Mouse (Mus musculus): ENCODE data around the gene Hpn. TPM values are rescaled to one million over a fixed set of nuclear protein-coding genes. Genes with fewer than 3 reads are reported as not detected.

Hpn gene
- polyA plus RNA-seq, 1 experiment = 0.60 TPM

DNA sequence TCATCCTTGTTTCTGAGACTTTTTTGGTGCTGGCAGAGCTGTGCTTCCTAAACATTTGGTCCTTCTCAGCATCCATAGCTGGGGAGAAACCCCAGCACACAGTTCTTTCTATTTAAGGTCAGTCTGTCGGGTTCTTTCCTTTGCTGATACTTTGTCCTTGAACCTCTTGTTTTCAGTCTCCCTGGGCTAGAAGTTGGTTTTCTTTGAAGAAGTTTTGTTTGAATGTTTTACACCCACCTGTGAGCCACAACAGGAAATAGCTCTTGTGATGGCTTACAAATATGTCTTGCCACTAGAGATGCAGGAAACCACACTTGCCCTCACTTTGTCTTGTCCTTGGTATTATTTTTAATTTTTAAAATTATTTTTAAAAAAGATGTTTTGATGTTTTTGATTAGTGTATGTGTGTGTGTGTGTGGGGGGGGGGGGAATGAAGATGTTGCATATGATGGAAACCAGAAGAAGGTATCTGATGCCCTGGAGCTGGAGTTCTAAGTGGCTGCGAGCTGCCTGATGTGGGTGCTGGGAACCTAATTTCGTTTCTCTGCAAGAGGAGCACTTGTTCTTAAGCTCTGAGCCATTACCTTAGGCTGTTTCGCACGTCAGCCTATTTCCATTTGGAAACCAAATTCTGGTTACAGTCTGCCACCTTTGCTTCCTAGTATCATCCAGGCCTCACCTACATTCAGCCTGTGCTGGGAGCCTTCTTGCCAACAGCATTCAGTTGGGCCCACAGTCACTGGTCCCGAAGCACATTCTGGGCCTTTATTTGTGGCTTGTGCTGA, 38.6 kb upstream of the Hpn start:
- Histone ChIP-seq H3K4me3 (ENCODE audit: insufficient read depth, low read length) (no peak overlapping the region), H3K27ac (ENCODE audit: insufficient read depth, low read length) (no peak overlapping the region), H3K4me1 (ENCODE audit: control insufficient read depth, insufficient read depth, low read length) (no peaks in the 10 kb centered on the region)
- TF ChIP-seq POLR2A (IDR thresholded peaks at IDR 0.05; ENCODE audit: low read depth, low read length) (no peak), CTCF (IDR thresholded peaks at IDR 0.05; ENCODE audit: borderline replicate concordance, insufficient read depth, low read length) (no peak)

- TF ChIP-seq POLR2A (IDR thresholded peaks at IDR 0.05; ENCODE audit: low read depth, low read length) (peak; percentile 49; the same call in 1 of the 2 replicates), CTCF (IDR thresholded peaks at IDR 0.05; ENCODE audit: borderline replicate concordance, insufficient read depth, low read length) (no peak)
- H3K4me3 ChIP-seq (ENCODE audit: insufficient read depth, low read length) = peak overlapping the region; percentile 33
- H3K4me1 ChIP-seq (ENCODE audit: control insufficient read depth, insufficient read depth, low read length) = peaks cover 7% of the 10 kb centered on the region; the same call in 1 of the 2 replicates
- peak overlapping the region; percentile 83 for H3K27ac ChIP-seq (ENCODE audit: insufficient read depth, low read length)
Observed at GRCm38 (mm10) chr7:31151301-31152241, 36.5 kb upstream of the Hpn start.

GRCm38 (mm10) chr7:31150566-31151300, 35.6 kb upstream of the Hpn start:
- Histone ChIP-seq H3K4me1 (ENCODE audit: control insufficient read depth, insufficient read depth, low read length) (peaks cover 7% of the 10 kb centered on the region; the same call in 1 of the 2 replicates), H3K4me3 (ENCODE audit: insufficient read depth, low read length) (peak overlapping the region; percentile 86), H3K27ac (ENCODE audit: insufficient read depth, low read length) (peak overlapping the region; percentile 83)
- TF ChIP-seq POLR2A (IDR thresholded peaks at IDR 0.05; ENCODE audit: low read depth, low read length) (peak; percentile 78), CTCF (IDR thresholded peaks at IDR 0.05; ENCODE audit: borderline replicate concordance, insufficient read depth, low read length) (no peak)

GRCm38 (mm10) chr7:31149751-31150565, 34.9 kb upstream of the Hpn start:
- H3K4me1 ChIP-seq (ENCODE audit: control insufficient read depth, insufficient read depth, low read length) = peaks cover 7% of the 10 kb centered on the region; the same call in 1 of the 2 replicates

GRCm38 (mm10) chr7:31149271-31149670, 34.2 kb upstream of the Hpn start:
- TF ChIP-seq CTCF (IDR thresholded peaks at IDR 0.05; ENCODE audit: borderline replicate concordance, insufficient read depth, low read length) (no peak), POLR2A (IDR thresholded peaks at IDR 0.05; ENCODE audit: low read depth, low read length) (no peak)
- Histone ChIP-seq H3K4me1 (ENCODE audit: control insufficient read depth, insufficient read depth, low read length) (peaks cover 7% of the 10 kb centered on the region; the same call in 1 of the 2 replicates), H3K4me3 (ENCODE audit: insufficient read depth, low read length) (peak overlapping the region; percentile 86), H3K27ac (ENCODE audit: insufficient read depth, low read length) (peak overlapping the region; percentile 39)

More at GRCm38 (mm10) chr7:31149751-31150565, 34.9 kb upstream of the Hpn start:
- Histone ChIP-seq H3K4me3 (ENCODE audit: insufficient read depth, low read length) (peak overlapping the region; percentile 86), H3K27ac (ENCODE audit: insufficient read depth, low read length) (peak overlapping the region; percentile 39)
- TF ChIP-seq CTCF (IDR thresholded peaks at IDR 0.05; ENCODE audit: borderline replicate concordance, insufficient read depth, low read length) (no peak), POLR2A (IDR thresholded peaks at IDR 0.05; ENCODE audit: low read depth, low read length) (no peak)

DNA sequence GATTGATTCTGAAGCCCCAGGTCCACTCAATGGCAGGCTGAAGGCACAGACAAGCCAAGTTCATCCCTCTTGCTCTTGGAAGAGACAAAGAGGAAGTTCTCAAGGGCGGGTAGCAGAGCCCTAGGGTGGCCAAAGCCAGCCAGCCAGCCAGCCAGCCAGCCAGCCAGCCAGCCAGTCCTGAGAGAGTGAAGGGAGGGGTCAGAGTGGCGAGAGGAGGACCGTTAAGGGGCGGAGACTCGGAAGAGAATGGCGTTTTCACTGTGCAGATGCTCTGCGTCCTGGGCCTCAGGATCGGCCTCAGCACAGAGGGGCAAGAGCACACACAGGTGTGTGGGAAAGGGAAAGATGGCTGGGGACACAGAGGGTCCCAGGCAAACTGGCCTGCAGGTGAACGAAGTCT, 33.7 kb upstream of the Hpn start:
- peak overlapping the region; percentile 62 for H3K27ac ChIP-seq (ENCODE audit: insufficient read depth, low read length)
- TF ChIP-seq CTCF (IDR thresholded peaks at IDR 0.05; ENCODE audit: borderline replicate concordance, insufficient read depth, low read length) (no peak), POLR2A (IDR thresholded peaks at IDR 0.05; ENCODE audit: low read depth, low read length) (peak; percentile 58; the same call in 1 of the 2 replicates)
- H3K4me3 ChIP-seq (ENCODE audit: insufficient read depth, low read length) = peak overlapping the region; percentile 86
- peaks cover 7% of the 10 kb centered on the region; the same call in 1 of the 2 replicates for H3K4me1 ChIP-seq (ENCODE audit: control insufficient read depth, insufficient read depth, low read length)

GRCm38 (mm10) chr7:31148086-31148485, 33.0 kb upstream of the Hpn start:
- peak overlapping the region; percentile 39 for H3K4me3 ChIP-seq (ENCODE audit: insufficient read depth, low read length)
- H3K27ac ChIP-seq (ENCODE audit: insufficient read depth, low read length) = peak overlapping the region; percentile 62
- peaks cover 7% of the 10 kb centered on the region; the same call in 1 of the 2 replicates for H3K4me1 ChIP-seq (ENCODE audit: control insufficient read depth, insufficient read depth, low read length)
- no peak for TF ChIP-seq CTCF (IDR thresholded peaks at IDR 0.05; ENCODE audit: borderline replicate concordance, insufficient read depth, low read length)

DNA sequence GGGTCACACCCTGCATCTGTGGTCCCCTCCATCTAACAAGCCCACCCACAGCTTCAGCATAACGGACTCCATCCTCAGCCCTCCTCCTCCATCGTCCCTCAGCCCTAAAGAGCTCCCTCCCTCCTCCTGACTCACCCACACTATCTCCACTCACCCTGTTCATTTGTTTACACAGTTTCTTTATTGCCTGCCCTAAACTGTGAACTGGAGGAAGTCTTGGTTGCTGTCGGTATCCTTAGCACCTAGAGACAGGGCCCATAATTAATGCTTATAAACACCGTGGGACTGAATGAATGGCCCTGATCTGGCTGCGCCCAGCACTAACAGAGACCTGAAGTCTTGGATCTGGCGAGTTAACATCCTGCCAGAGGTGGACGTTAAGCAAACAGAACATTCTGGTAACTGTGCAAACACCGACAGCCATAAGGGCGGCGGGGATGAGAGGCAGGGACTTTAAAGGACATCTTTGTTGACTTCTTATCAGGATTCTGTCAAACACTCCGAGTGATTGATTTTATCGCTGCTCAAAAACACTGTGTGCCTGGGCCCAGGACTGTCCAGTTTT, 30.6 kb upstream of the Hpn start:
- no peak overlapping the region for H3K27ac ChIP-seq (ENCODE audit: insufficient read depth, low read length)
- peaks cover 7% of the 10 kb centered on the region; the same call in 1 of the 2 replicates for H3K4me1 ChIP-seq (ENCODE audit: control insufficient read depth, insufficient read depth, low read length)
- H3K4me3 ChIP-seq (ENCODE audit: insufficient read depth, low read length) = no peak overlapping the region
- TF ChIP-seq POLR2A (IDR thresholded peaks at IDR 0.05; ENCODE audit: low read depth, low read length) (no peak), CTCF (IDR thresholded peaks at IDR 0.05; ENCODE audit: borderline replicate concordance, insufficient read depth, low read length) (no peak)
